28 mouse cellular contexts compared by ENCODE assay signal in genomic region chr7:141115874-141116273, GRCm38 (mm10). TPM values are rescaled to one million over a fixed set of nuclear protein-coding genes. Genes with fewer than 3 reads are reported as not detected.
DNase-seq lines count a peak whose midpoint lies in the region; ATAC-seq and TF ChIP-seq lines count a peak whose summit lies in the region.
"Had no signal": no experiment of that assay in that cellular context is flagged by ENCODE, and none has a peak within 500 bp of the region (broad histone marks: within the 10 kb centered on the region; RNA-seq: fewer than 3 reads in every experiment).

No protein-coding gene starts in this region.

- 0 out of 2 replicates have a peak, but pooled peaks cover 3% of the 10 kb centered on the region for H3K27me3 ChIP-seq in liver, embryonic 16.5 days (ENCODE audit: control insufficient read depth, insufficient read depth, low read depth, low read length)
- H3K27me3 ChIP-seq in E14TG2a.4 (ENCODE audit: insufficient read depth, low read length) = no peaks in the 10 kb centered on the region
- H3K27me3 ChIP-seq in intestine, postnatal 0 days (replicated peaks; ENCODE audit: control insufficient read depth, insufficient read depth, low read length) = no peaks in the 10 kb centered on the region

- ATAC-seq in liver, embryonic 16.5 days (ENCODE audit: low read depth) = peak; percentile 61
- 0 out of 2 replicates have a peak, but pooled peaks have one; percentile 16 for ATAC-seq in erythroblast, adult 5-6 weeks (replicated peaks; ENCODE audit: low FRiP score, poor library complexity, severe bottlenecking)
- ATAC-seq in intestine, postnatal 0 days = no peak
- ATAC-seq: activated CD4-positive, CD25-positive, alpha-beta regulatory T cell, adult 4 months; CD4-positive, CD25-positive, alpha-beta regulatory T cell, adult 4 months; forebrain, embryonic 14.5 days; forebrain, postnatal 0 days; hindbrain, postnatal 0 days had no signal

- H3K36me3 ChIP-seq in liver, embryonic 16.5 days (ENCODE audit: control insufficient read depth, insufficient read depth) = no peaks in the 10 kb centered on the region
- peaks cover 26% of the 10 kb centered on the region for H3K36me3 ChIP-seq in E14TG2a.4 (ENCODE audit: insufficient read depth, low read length)
- H3K36me3 ChIP-seq in intestine, postnatal 0 days (ENCODE audit: control insufficient read depth, insufficient read depth) = peaks cover 3% of the 10 kb centered on the region; the same call in 1 of the 2 replicates
- H3K36me3 ChIP-seq: heart, embryonic 13.5 days had no signal

- DNase-seq in liver = no peak
- no peak for DNase-seq in urinary bladder, postnatal 36 days (ENCODE audit: low spot score in 2 of 2)
- no peak for DNase-seq in neural tube, embryonic 10.5 days (ENCODE audit: extremely low spot score, low spot score)
- DNase-seq: adrenal gland, adult 8-10 months; adrenal gland, postnatal 25 days; cerebellum, adult 11-12 months; cerebellum, adult 8-10 months; cerebellum, postnatal 10 days; cerebellum, postnatal 36 days; forebrain, postnatal 0 days; gastrocnemius, adult 2 months; gastrocnemius, postnatal 14 days; heart, adult 18-20 months; heart, postnatal 14 days; heart, postnatal 4 days had no signal

- no peak overlapping the region for H3K27ac ChIP-seq in liver, embryonic 16.5 days (ENCODE audit: low read length)
- no peak overlapping the region for H3K27ac ChIP-seq in intestine, postnatal 0 days (ENCODE audit: low read depth, low read length)
- H3K27ac ChIP-seq: gastrocnemius, adult 2 months; heart, embryonic 13.5 days; hindbrain, embryonic 14.5 days; hindbrain, postnatal 0 days had no signal

- no peaks in the 10 kb centered on the region for H3K9me3 ChIP-seq in liver, embryonic 16.5 days (replicated peaks; ENCODE audit: control insufficient read depth, low read length)
- no peaks in the 10 kb centered on the region for H3K9me3 ChIP-seq in E14TG2a.4 (ENCODE audit: low read length)
- H3K9me3 ChIP-seq in intestine, postnatal 0 days (ENCODE audit: control insufficient read depth) = no peaks in the 10 kb centered on the region
- H3K9me3 ChIP-seq: heart, embryonic 13.5 days had no signal

- no peak overlapping the region for H3K9ac ChIP-seq in liver, embryonic 16.5 days (ENCODE audit: low read depth, low read length)
- H3K9ac ChIP-seq in intestine, postnatal 0 days (ENCODE audit: low read depth, low read length) = 0 out of 2 replicates have a peak overlapping the region, but pooled peaks have one; percentile 34
- H3K9ac ChIP-seq: forebrain, postnatal 0 days; heart, embryonic 13.5 days; hindbrain, embryonic 14.5 days had no signal

- no peak overlapping the region for H3K4me3 ChIP-seq in liver, embryonic 16.5 days (ENCODE audit: low read depth, low read length)
- 0 out of 2 replicates have a peak overlapping the region, but pooled peaks have one; percentile 8 for H3K4me3 ChIP-seq in E14TG2a.4 (replicated peaks; ENCODE audit: low read length)
- peak overlapping the region; percentile 1; the same call in 1 of the 2 replicates for H3K4me3 ChIP-seq in intestine, postnatal 0 days (ENCODE audit: low read depth, low read length)
- H3K4me3 ChIP-seq: gastrocnemius, adult 2 months; heart, embryonic 13.5 days had no signal

- H3K4me1 ChIP-seq in liver, embryonic 16.5 days (ENCODE audit: control insufficient read depth, low read depth, low read length) = peaks cover 24% of the 10 kb centered on the region
- peaks cover 84% of the 10 kb centered on the region for H3K4me1 ChIP-seq in E14TG2a.4 (replicated peaks; ENCODE audit: low read depth, low read length)
- H3K4me1 ChIP-seq in intestine, postnatal 0 days (replicated peaks; ENCODE audit: control insufficient read depth, insufficient read depth, low read length) = peaks cover 16% of the 10 kb centered on the region
- H3K4me1 ChIP-seq: heart, embryonic 13.5 days had no signal

- no peak overlapping the region for H3K4me2 ChIP-seq in liver, embryonic 16.5 days (ENCODE audit: low read depth, low read length)
- H3K4me2 ChIP-seq in intestine, postnatal 0 days (replicated peaks; ENCODE audit: low read depth) = peak overlapping the region; percentile 66
- H3K4me2 ChIP-seq: heart, embryonic 13.5 days; hindbrain, embryonic 14.5 days had no signal

- 75% methylated on average over 9 of the region's 9 CpGs for WGBS in liver, embryonic 16.5 days (ENCODE audit: insufficient replicate concordance)
- WGBS in intestine, postnatal 0 days = 76% methylated on average over 9 of the region's 9 CpGs

- no peak for TF ChIP-seq CTCF in E14TG2a.4 (conservative IDR thresholded peaks at IDR 0.05; ENCODE audit: low read length)
- TF ChIP-seq CTCF in intestine, postnatal 0 days (IDR thresholded peaks at IDR 0.05; ENCODE audit: low read depth) = no peak

RNA-seq across cellular contexts. Expression of gene Ano9, which starts 1.7 kb away (rescaled TPM):
- polyA plus RNA-seq in liver, embryonic 16.5 days (2015; fragmentation: Nextera tagmentation; extraction: Ambion mirVana) = 1.5 and 3.8 TPM in 2 replicates
- total RNA-seq in erythroblast, adult 5-6 weeks (2015; ENCODE audit: low replicate concordance) = not detected in 2 replicates
- not detected in 2 replicates for total RNA-seq in erythroblast, adult 5-6 weeks (2017; ENCODE audit: low replicate concordance)
- polyA plus RNA-seq in intestine, postnatal 0 days (2015; fragmentation: Nextera tagmentation; extraction: Ambion mirVana) = 46.8 and 50.1 TPM in 2 replicates
- total RNA-seq: gastrocnemius, adult 2 months; gastrocnemius, postnatal 14 days; gastrocnemius, postnatal 4 days; heart, adult 18-20 months had no signal
- polyA plus RNA-seq: activated CD4-positive, CD25-positive, alpha-beta regulatory T cell, adult 4 months; C2C12; CD4-positive, CD25-positive, alpha-beta regulatory T cell, adult 4 months; cortical plate, adult 2 months; forebrain, embryonic 14.5 days had no signal

RNA-seq across cellular contexts. Expression of gene Ptdss2, which starts 6.3 kb away (rescaled TPM):
- polyA plus RNA-seq in liver, embryonic 16.5 days (2015; fragmentation: Nextera tagmentation; extraction: Ambion mirVana) = 136 and 138 TPM in 2 replicates
- 123 and 158 TPM in 2 replicates for total RNA-seq in erythroblast, adult 5-6 weeks (2015; ENCODE audit: low replicate concordance)
- 153 and 164 TPM in 2 replicates for total RNA-seq in erythroblast, adult 5-6 weeks (2017; ENCODE audit: low replicate concordance)
- 36.6 and 37.7 TPM in 2 replicates for polyA plus RNA-seq in intestine, postnatal 0 days (2015; fragmentation: Nextera tagmentation; extraction: Ambion mirVana)

RNA-seq across cellular contexts. Expression of gene Sigirr, which starts 15.5 kb away (rescaled TPM):
- polyA plus RNA-seq in liver, embryonic 16.5 days (2015; fragmentation: Nextera tagmentation; extraction: Ambion mirVana) = 27.2 and 28.1 TPM in 2 replicates
- 4.2 TPM in 1 of 2 replicates, not detected in the other for total RNA-seq in erythroblast, adult 5-6 weeks (2015; ENCODE audit: low replicate concordance)
- 2.8 and 4.4 TPM in 2 replicates for total RNA-seq in erythroblast, adult 5-6 weeks (2017; ENCODE audit: low replicate concordance)
- polyA plus RNA-seq in intestine, postnatal 0 days (2015; fragmentation: Nextera tagmentation; extraction: Ambion mirVana) = 42.1 and 43.2 TPM in 2 replicates

RNA-seq across cellular contexts. Expression of gene Pkp3, which starts 37.9 kb away (rescaled TPM):
- 0.69 and 1.1 TPM in 2 replicates for polyA plus RNA-seq in liver, embryonic 16.5 days (2015; fragmentation: Nextera tagmentation; extraction: Ambion mirVana)
- not detected in 2 replicates for total RNA-seq in erythroblast, adult 5-6 weeks (2015; ENCODE audit: low replicate concordance)
- not detected in 2 replicates for total RNA-seq in erythroblast, adult 5-6 weeks (2017; ENCODE audit: low replicate concordance)
- polyA plus RNA-seq in intestine, postnatal 0 days (2015; fragmentation: Nextera tagmentation; extraction: Ambion mirVana) = 35.3 and 38.6 TPM in 2 replicates
- total RNA-seq: forebrain, postnatal 0 days; gastrocnemius, adult 2 months; gastrocnemius, postnatal 14 days had no signal
- polyA plus RNA-seq: forebrain, embryonic 14.5 days; forebrain, postnatal 0 days; hindbrain, embryonic 14.5 days had no signal

RNA-seq across cellular contexts. Expression of gene B4galnt4, which starts 55.0 kb away (rescaled TPM):
- 0.35 and 0.37 TPM in 2 replicates for polyA plus RNA-seq in liver, embryonic 16.5 days (2015; fragmentation: Nextera tagmentation; extraction: Ambion mirVana)
- 0.84 TPM in 1 of 2 replicates, not detected in the other for total RNA-seq in erythroblast, adult 5-6 weeks (2015; ENCODE audit: low replicate concordance)
- total RNA-seq in erythroblast, adult 5-6 weeks (2017; ENCODE audit: low replicate concordance) = not detected in 2 replicates
- polyA plus RNA-seq in intestine, postnatal 0 days (2015; fragmentation: Nextera tagmentation; extraction: Ambion mirVana) = 1.9 and 2.9 TPM in 2 replicates
- total RNA-seq: heart, adult 18-20 months had no signal
